Mouse (Mus musculus) brain, embryonic 14.5 days (tissue): ENCODE results near the gene Kcnv2.

Experiments
- CTCF ChIP-seq: fragments of 200-500 bp; IDR thresholded peaks from 2 replicates; pipeline ENCODE4 v1.5.1; 2012; ENCODE audit warnings: inconsistent platforms, mild to moderate bottlenecking, moderate library complexity, borderline replicate concordance; ENCODE audit not compliant: insufficient read depth, insufficient read length; ENCODE audit errors: extremely low read depth
- POLR2A ChIP-seq: fragments of 200-500 bp; IDR thresholded peaks from 2 replicates; pipeline ENCODE4 v1.6.1; 2012; ENCODE audit warnings: mild to moderate bottlenecking, inconsistent platforms, borderline replicate concordance; ENCODE audit not compliant: poor library complexity, insufficient read depth, insufficient read length, severe bottlenecking; ENCODE audit errors: extremely low read depth

- no peak for TF ChIP-seq CTCF
- no peak for TF ChIP-seq POLR2A
These were observed 38.0 kb downstream of the Kcnv2 start for GRCm38 (mm10) chr19:27360381-27360780.
